ENCODE assay signal across 23 mouse cellular contexts in the genomic region with DNA sequence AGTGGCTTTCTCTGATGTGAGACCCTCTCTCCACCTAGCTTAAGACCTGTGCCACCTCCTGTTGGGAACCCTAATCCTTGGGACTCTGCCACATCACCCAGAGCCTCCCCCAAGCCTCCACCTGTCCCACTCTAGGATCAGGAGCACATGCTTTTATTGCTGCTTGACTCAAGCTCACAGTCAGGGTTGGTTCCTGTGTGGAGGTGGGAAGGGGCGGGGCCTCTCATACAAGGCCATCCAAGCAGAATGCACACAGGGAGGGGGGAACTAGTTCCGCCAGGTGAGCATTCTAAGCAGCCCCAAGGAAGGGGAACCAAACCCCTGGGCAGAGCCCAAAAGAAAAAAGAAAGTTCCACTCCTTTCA. TPM values are rescaled to one million over a fixed set of nuclear protein-coding genes. Genes with fewer than 3 reads are reported as not detected.
DNase-seq lines count a peak whose midpoint lies in the region; ATAC-seq lines count a peak whose summit lies in the region.
"Had no signal": no experiment of that assay in that cellular context is flagged by ENCODE, and none has a peak within 500 bp of the region (broad histone marks: within the 10 kb centered on the region; RNA-seq: fewer than 3 reads in every experiment).

No protein-coding gene starts in this region.

- peak overlapping the region; percentile 91 for H3K27ac ChIP-seq in intestine, embryonic 16.5 days (ENCODE audit: low read length)
- H3K27ac ChIP-seq in kidney, embryonic 16.5 days (ENCODE audit: low read length) = 0 out of 2 replicates have a peak overlapping the region, but pooled peaks have one; percentile 35
- peak overlapping the region; percentile 31; the same call in 1 of the 2 replicates for H3K27ac ChIP-seq in liver, embryonic 12.5 days
- H3K27ac ChIP-seq in forebrain, embryonic 10.5 days = no peak overlapping the region
- H3K27ac ChIP-seq in hindbrain, embryonic 13.5 days = no peak overlapping the region
- H3K27ac ChIP-seq: forebrain, embryonic 12.5 days; hindbrain, postnatal 0 days; layer of hippocampus, adult 2 months; limb, embryonic 12.5 days; lung, embryonic 15.5 days; midbrain, embryonic 13.5 days had no signal

- ATAC-seq in intestine, embryonic 16.5 days = peak; percentile 82
- peak; percentile 33; the same call in 1 of the 2 replicates for ATAC-seq in kidney, embryonic 16.5 days (ENCODE audit: low FRiP score, low TSS enrichment)
- peak; percentile 17; the same call in 1 of the 2 replicates for ATAC-seq in liver, embryonic 12.5 days
- no peak for ATAC-seq in hindbrain, embryonic 13.5 days (ENCODE audit: low FRiP score)
- ATAC-seq: hindbrain, postnatal 0 days; midbrain, embryonic 13.5 days had no signal

- 62% methylated on average over 2 of the region's 2 CpGs for WGBS in intestine, embryonic 16.5 days
- WGBS in kidney, embryonic 16.5 days = 90% methylated on average over 2 of the region's 2 CpGs
- WGBS in liver, embryonic 12.5 days (ENCODE audit: insufficient replicate concordance) = 56% methylated on average over 2 of the region's 2 CpGs
- 83% methylated on average over 2 of the region's 2 CpGs for whole genome bisulfite sequencing in forebrain, embryonic 10.5 days
- WGBS in hindbrain, embryonic 13.5 days = 92% methylated on average over 2 of the region's 2 CpGs

- peaks cover 4% of the 10 kb centered on the region; the same call in 1 of the 2 replicates for H3K4me1 ChIP-seq in intestine, embryonic 16.5 days (ENCODE audit: control insufficient read depth, insufficient read depth, low read length)
- H3K4me1 ChIP-seq in kidney, embryonic 16.5 days (ENCODE audit: insufficient read depth, low read length) = peaks cover 6% of the 10 kb centered on the region; the same call in 1 of the 2 replicates
- peaks cover 13% of the 10 kb centered on the region for H3K4me1 ChIP-seq in liver, embryonic 12.5 days
- no peaks in the 10 kb centered on the region for H3K4me1 ChIP-seq in forebrain, embryonic 10.5 days
- H3K4me1 ChIP-seq in hindbrain, embryonic 13.5 days (replicated peaks) = no peaks in the 10 kb centered on the region; the same call in 1 of the 2 replicates
- H3K4me1 ChIP-seq: forebrain, embryonic 12.5 days; limb, embryonic 12.5 days; lung, embryonic 15.5 days had no signal

- no peaks in the 10 kb centered on the region; the same call in 1 of the 2 replicates for H3K36me3 ChIP-seq in intestine, embryonic 16.5 days (ENCODE audit: control insufficient read depth, insufficient read depth, low read length)
- no peaks in the 10 kb centered on the region; the same call in 1 of the 2 replicates for H3K36me3 ChIP-seq in kidney, embryonic 16.5 days (ENCODE audit: insufficient read depth, low read length)
- peaks cover 14% of the 10 kb centered on the region for H3K36me3 ChIP-seq in liver, embryonic 12.5 days
- peaks cover 25% of the 10 kb centered on the region for H3K36me3 ChIP-seq in forebrain, embryonic 10.5 days (replicated peaks)
- H3K36me3 ChIP-seq in hindbrain, embryonic 13.5 days = peaks cover 15% of the 10 kb centered on the region

- peak overlapping the region; percentile 37; the same call in 1 of the 2 replicates for H3K4me2 ChIP-seq in intestine, embryonic 16.5 days (ENCODE audit: low read depth, low read length)
- H3K4me2 ChIP-seq in kidney, embryonic 16.5 days (replicated peaks; ENCODE audit: low read depth, low read length) = no peak overlapping the region
- H3K4me2 ChIP-seq in liver, embryonic 12.5 days = no peak overlapping the region
- no peak overlapping the region for H3K4me2 ChIP-seq in hindbrain, embryonic 13.5 days
- H3K4me2 ChIP-seq: forebrain, embryonic 12.5 days; heart, embryonic 11.5 days; limb, embryonic 12.5 days; lung, embryonic 15.5 days; midbrain, embryonic 13.5 days had no signal

- no peak overlapping the region for H3K9ac ChIP-seq in intestine, embryonic 16.5 days (ENCODE audit: low read depth, low read length)
- H3K9ac ChIP-seq in kidney, embryonic 16.5 days (replicated peaks; ENCODE audit: low read length) = no peak overlapping the region
- no peak overlapping the region for H3K9ac ChIP-seq in liver, embryonic 12.5 days
- no peak overlapping the region for H3K9ac ChIP-seq in hindbrain, embryonic 13.5 days
- H3K9ac ChIP-seq: forebrain, embryonic 12.5 days; limb, embryonic 12.5 days; lung, embryonic 15.5 days; midbrain, embryonic 13.5 days had no signal

- DNase-seq in R1 (ENCODE audit: low read depth, low spot score) (peak; percentile 40), adipocyte (ENCODE audit: low spot score) (no peak)
- no peak for DNase-seq in forebrain, embryonic 10.5 days (ENCODE audit: extremely low spot score, low spot score)
- no peak for DNase-seq in layer of hippocampus, postnatal 14 days (ENCODE audit: low spot score in 2 of 2)
- DNase-seq: B cell, adult 2 months; cerebellum, adult 9-10 months; gastrocnemius, postnatal 25 days; heart, postnatal 36 days; right cerebral cortex, adult 18-20 months; spleen, adult 18-20 months; thymus, postnatal 25 days had no signal

- H3K27me3 ChIP-seq in intestine, embryonic 16.5 days (replicated peaks; ENCODE audit: control insufficient read depth, insufficient read depth, low read length) = no peaks in the 10 kb centered on the region
- no peaks in the 10 kb centered on the region for H3K27me3 ChIP-seq in kidney, embryonic 16.5 days (ENCODE audit: insufficient read depth, low read length)
- H3K27me3 ChIP-seq in liver, embryonic 12.5 days (replicated peaks) = no peaks in the 10 kb centered on the region
- H3K27me3 ChIP-seq in forebrain, embryonic 10.5 days (ENCODE audit: poor library complexity, severe bottlenecking) = no peaks in the 10 kb centered on the region
- H3K27me3 ChIP-seq in hindbrain, embryonic 13.5 days = no peaks in the 10 kb centered on the region
- H3K27me3 ChIP-seq: forebrain, embryonic 12.5 days; limb, embryonic 12.5 days; lung, embryonic 15.5 days; midbrain, embryonic 13.5 days had no signal

- no peaks in the 10 kb centered on the region for H3K9me3 ChIP-seq in intestine, embryonic 16.5 days (ENCODE audit: control insufficient read depth, low read length)
- H3K9me3 ChIP-seq in kidney, embryonic 16.5 days (ENCODE audit: low read length) = no peaks in the 10 kb centered on the region
- no peaks in the 10 kb centered on the region for H3K9me3 ChIP-seq in liver, embryonic 12.5 days (replicated peaks)
- no peaks in the 10 kb centered on the region for H3K9me3 ChIP-seq in forebrain, embryonic 10.5 days
- H3K9me3 ChIP-seq in hindbrain, embryonic 13.5 days = no peaks in the 10 kb centered on the region
- H3K9me3 ChIP-seq: forebrain, embryonic 12.5 days; limb, embryonic 12.5 days; lung, embryonic 15.5 days; midbrain, embryonic 13.5 days had no signal

- no peak overlapping the region for H3K4me3 ChIP-seq in intestine, embryonic 16.5 days (ENCODE audit: low read length)
- no peak overlapping the region for H3K4me3 ChIP-seq in kidney, embryonic 16.5 days (ENCODE audit: low read length)
- H3K4me3 ChIP-seq in liver, embryonic 12.5 days = no peak overlapping the region
- no peak overlapping the region for H3K4me3 ChIP-seq in forebrain, embryonic 10.5 days
- H3K4me3 ChIP-seq in hindbrain, embryonic 13.5 days = no peak overlapping the region
- H3K4me3 ChIP-seq: forebrain, embryonic 12.5 days; layer of hippocampus, adult 2 months; limb, embryonic 12.5 days; lung, embryonic 15.5 days; midbrain, embryonic 13.5 days had no signal

RNA-seq across cellular contexts. Expression of a gene that starts 6.9 kb away (rescaled TPM):
- 34.1 and 36.1 TPM in 2 replicates for polyA plus RNA-seq in intestine, embryonic 16.5 days (2015; fragmentation: Nextera tagmentation; extraction: Ambion mirVana)
- 45.5 and 47.0 TPM in 2 replicates for polyA plus RNA-seq in kidney, embryonic 16.5 days (2015; fragmentation: Nextera tagmentation; extraction: Ambion mirVana)
- 9.4 and 9.6 TPM in 2 replicates for polyA plus RNA-seq in liver, embryonic 12.5 days (2016; fragmentation: Nextera tagmentation; extraction: Ambion mirVana)
- polyA plus RNA-seq in forebrain, embryonic 10.5 days (2016; fragmentation: Nextera tagmentation; extraction: Ambion mirVana) = 39.6 and 42.4 TPM in 2 replicates
- total RNA-seq in layer of hippocampus, postnatal 14 days (2021) = 10 to 100 TPM; 22.9 to 24.9 TPM
- 42.9 and 43.7 TPM in 2 replicates for polyA plus RNA-seq in hindbrain, embryonic 13.5 days (2015; fragmentation: Nextera tagmentation; extraction: Ambion mirVana)

RNA-seq across cellular contexts. Expression of a gene that starts 29.0 kb away (rescaled TPM):
- 0.33 and 0.43 TPM in 2 replicates for polyA plus RNA-seq in intestine, embryonic 16.5 days (2015; fragmentation: Nextera tagmentation; extraction: Ambion mirVana)
- 0.32 and 0.56 TPM in 2 replicates for polyA plus RNA-seq in kidney, embryonic 16.5 days (2015; fragmentation: Nextera tagmentation; extraction: Ambion mirVana)
- polyA plus RNA-seq in liver, embryonic 12.5 days (2016; fragmentation: Nextera tagmentation; extraction: Ambion mirVana) = 0.06 and 0.24 TPM in 2 replicates
- 1.4 TPM in 2 replicates for polyA plus RNA-seq in forebrain, embryonic 10.5 days (2016; fragmentation: Nextera tagmentation; extraction: Ambion mirVana)
- 10 to 100 TPM in 1 of 2 experiments, 1 to 10 TPM in 1; 7.1 to 13.0 TPM for total RNA-seq in layer of hippocampus, postnatal 14 days (2021)
- polyA plus RNA-seq in hindbrain, embryonic 13.5 days (2015; fragmentation: Nextera tagmentation; extraction: Ambion mirVana) = 0.61 and 0.62 TPM in 2 replicates
- total RNA-seq: gastrocnemius, postnatal 25 days; heart, postnatal 36 days; megakaryocyte progenitor cell, adult 5-6 weeks had no signal

RNA-seq across cellular contexts. Expression of a gene that starts 45.5 kb away (rescaled TPM):
- polyA plus RNA-seq in intestine, embryonic 16.5 days (2015; fragmentation: Nextera tagmentation; extraction: Ambion mirVana) = 5.6 and 5.9 TPM in 2 replicates
- 2.8 and 3.1 TPM in 2 replicates for polyA plus RNA-seq in kidney, embryonic 16.5 days (2015; fragmentation: Nextera tagmentation; extraction: Ambion mirVana)
- polyA plus RNA-seq in liver, embryonic 12.5 days (2016; fragmentation: Nextera tagmentation; extraction: Ambion mirVana) = 0.17 and 0.36 TPM in 2 replicates
- polyA plus RNA-seq in forebrain, embryonic 10.5 days (2016; fragmentation: Nextera tagmentation; extraction: Ambion mirVana) = 0.20 and 0.21 TPM in 2 replicates
- total RNA-seq in layer of hippocampus, postnatal 14 days (2021) = 10 to 100 TPM; 66.1 to 72.1 TPM
- 3.3 and 4.1 TPM in 2 replicates for polyA plus RNA-seq in hindbrain, embryonic 13.5 days (2015; fragmentation: Nextera tagmentation; extraction: Ambion mirVana)
- polyA plus RNA-seq: limb, embryonic 12.5 days had no signal

RNA-seq across cellular contexts. Expression of a gene that starts 50.1 kb away (rescaled TPM):
- polyA plus RNA-seq in intestine, embryonic 16.5 days (2015; fragmentation: Nextera tagmentation; extraction: Ambion mirVana) = 81.3 and 90.6 TPM in 2 replicates
- polyA plus RNA-seq in kidney, embryonic 16.5 days (2015; fragmentation: Nextera tagmentation; extraction: Ambion mirVana) = 45.8 and 49.5 TPM in 2 replicates
- 15.0 and 16.1 TPM in 2 replicates for polyA plus RNA-seq in liver, embryonic 12.5 days (2016; fragmentation: Nextera tagmentation; extraction: Ambion mirVana)
- polyA plus RNA-seq in forebrain, embryonic 10.5 days (2016; fragmentation: Nextera tagmentation; extraction: Ambion mirVana) = 42.8 and 43.1 TPM in 2 replicates
- total RNA-seq in layer of hippocampus, postnatal 14 days (2021) = 100 to 1,000 TPM in 1 of 2 experiments, 10 to 100 TPM in 1; 98.7 to 113 TPM
- 138 and 150 TPM in 2 replicates for polyA plus RNA-seq in hindbrain, embryonic 13.5 days (2015; fragmentation: Nextera tagmentation; extraction: Ambion mirVana)

RNA-seq across cellular contexts. Expression of a gene that starts 55.4 kb away (rescaled TPM):
- polyA plus RNA-seq in intestine, embryonic 16.5 days (2015; fragmentation: Nextera tagmentation; extraction: Ambion mirVana) = 182 and 185 TPM in 2 replicates
- polyA plus RNA-seq in kidney, embryonic 16.5 days (2015; fragmentation: Nextera tagmentation; extraction: Ambion mirVana) = 113 and 114 TPM in 2 replicates
- polyA plus RNA-seq in liver, embryonic 12.5 days (2016; fragmentation: Nextera tagmentation; extraction: Ambion mirVana) = 18.4 and 19.6 TPM in 2 replicates
- polyA plus RNA-seq in forebrain, embryonic 10.5 days (2016; fragmentation: Nextera tagmentation; extraction: Ambion mirVana) = 36.1 and 37.9 TPM in 2 replicates
- 100 to 1,000 TPM; 229 to 234 TPM for total RNA-seq in layer of hippocampus, postnatal 14 days (2021)
- 55.8 and 58.4 TPM in 2 replicates for polyA plus RNA-seq in hindbrain, embryonic 13.5 days (2015; fragmentation: Nextera tagmentation; extraction: Ambion mirVana)

Comparison
In these comparisons a context has a peak if more than half of its experiments do, and no peak if none do; other contexts are left out.
1. H3K27ac ChIP-seq: peak in intestine, embryonic 16.5 days (single experiment), kidney, embryonic 16.5 days (single experiment) and liver, embryonic 12.5 days (single experiment); none in forebrain, embryonic 10.5 days (single experiment) and hindbrain, embryonic 13.5 days (single experiment).